Mouse (Mus musculus): Measurements from ENCODE around the gene Abhd17a.

Abhd17a gene

GRCm38 (mm10) chr10:80545590-80545989 is 44.6 kb downstream of the Abhd17a start:
- peak in 1 of 2 experiments; percentile 6 for DNase-seq

- peak; percentile 49 to 68 for DNase-seq
Measured at GRCm38 (mm10) chr10:80543873-80544272, 46.3 kb downstream of the Abhd17a start.

GRCm38 (mm10) chr10:80539493-80539892 is 50.6 kb downstream of the Abhd17a start:
- no peak for DNase-seq

GRCm38 (mm10) chr10:80538710-80539394 is 51.3 kb downstream of the Abhd17a start, which contains the start of gene Atp8b3:
Atp8b3 (minus strand) TSS chr10:80539124.
- DNase-seq, result peak; percentile 63 to 71

- no peak for DNase-seq
Measured at GRCm38 (mm10) chr10:80538180-80538579, 52.0 kb downstream of the Abhd17a start.

- DNase-seq, result no peak
Measured at GRCm38 (mm10) chr10:80535711-80536110, 54.4 kb downstream of the Abhd17a start.

GRCm38 (mm10) chr10:80535071-80535470 is 55.1 kb downstream of the Abhd17a start:
- no peak for DNase-seq

GRCm38 (mm10) chr10:80533704-80534103 is 56.4 kb downstream of the Abhd17a start:
- DNase-seq, result no peak

All from cerebellum, postnatal 10 days (tissue).